Mouse (Mus musculus) heart, embryonic 11.5 days (tissue): ENCODE results near the gene Ankrd39. TPM values are rescaled to one million over a fixed set of nuclear protein-coding genes. Genes with fewer than 3 reads are reported as not detected.

ENCODE experiments used
- ATAC-seq: fragments of 200-750 bp; cut with Nextera tagmentation; replicated peaks from 2 replicates; pipeline ENCODE4 v1.8.0; 2017; ENCODE audit warnings: moderate library complexity; ENCODE audit not compliant: insufficient number of reproducible peaks, low FRiP score, low TSS enrichment
- H3K27ac ChIP-seq: fragments of 300-500 bp; sonication (generic); 2 replicates; pipeline ENCODE4 v1.5.1; 2014; ENCODE audit warnings: mild to moderate bottlenecking, low read depth, low read length
- H3K27me3 ChIP-seq: fragments of 300-500 bp; sonication (generic); 2 replicates; pipeline ENCODE4 v1.6.1; 2014; ENCODE audit warnings: mild to moderate bottlenecking, low read length, mixed read lengths; ENCODE audit not compliant: control insufficient read depth, insufficient read depth
- H3K36me3 ChIP-seq: fragments of 300-500 bp; sonication (generic); 2 replicates; pipeline ENCODE4 v1.6.1; 2014; ENCODE audit warnings: mild to moderate bottlenecking, low read length, moderate library complexity, mixed read lengths; ENCODE audit not compliant: control insufficient read depth, insufficient read depth
- H3K4me1 ChIP-seq: fragments of 300-500 bp; sonication (generic); 2 replicates; pipeline ENCODE4 v1.6.1; 2014; ENCODE audit warnings: low read length; ENCODE audit not compliant: control insufficient read depth, insufficient read depth
- H3K4me2 ChIP-seq: fragments of 300-500 bp; sonication (generic); 2 replicates; pipeline ENCODE4 v1.6.1; 2014; ENCODE audit warnings: mild to moderate bottlenecking, moderate library complexity
- H3K4me3 ChIP-seq: fragments of 300-500 bp; sonication (generic); 2 replicates; pipeline ENCODE4 v1.5.1; 2014; ENCODE audit warnings: low read depth, low read length
- H3K9ac ChIP-seq: fragments of 300-500 bp; sonication (generic); 2 replicates; pipeline ENCODE4 v1.6.1; 2014; ENCODE audit warnings: mild to moderate bottlenecking, low read depth, low read length, moderate library complexity
- H3K9me3 ChIP-seq: fragments of 300-500 bp; sonication (generic); replicated peaks from 2 replicates; pipeline ENCODE4 v1.6.1; 2016; ENCODE audit warnings: low read length; ENCODE audit not compliant: control insufficient read depth
- WGBS: fragments of 180-500 bp; shearing (Covaris S2); extraction: QIAGEN DNeasy Blood & Tissue Kit; methylation state at CpG from one replicate; pipeline ENCODE4 v1.1.7; 2014; ENCODE audit not compliant: insufficient replicate concordance; 5-methylcytosine and 5-hydroxymethylcytosine counted together
- polyA plus RNA-seq: library from polyadenylated mRNA; unstranded; fragments of >200 nt; fragmentation: Nextera tagmentation; extraction: Ambion mirVana; gene quantifications from 2 replicates; pipeline ENCODE4 v1.2.1, GENCODE M21; 2014

Ankrd39 gene
- polyA plus RNA-seq, 1 experiment from 2014 or later: 25.1 TPM

- H3K36me3 ChIP-seq: peaks cover 60% of the 10 kb centered on the region
These were observed 4.7 kb upstream of the Ankrd39 start for GRCm38 (mm10) chr1:36551904-36552303.

GRCm38 (mm10) chr1:36550075-36550863 lies 3.0 kb upstream of the Ankrd39 start:
- H3K27ac ChIP-seq: no peak overlapping the region
- peaks cover 59% of the 10 kb centered on the region for H3K36me3 ChIP-seq
- ATAC-seq: no peak
- H3K4me2 ChIP-seq: no peak overlapping the region
- H3K4me1 ChIP-seq: peaks cover 30% of the 10 kb centered on the region
- WGBS: 74% methylated on average over 20 of the region's 20 CpGs
- H3K9ac ChIP-seq: no peak overlapping the region
- no peaks in the 10 kb centered on the region for H3K9me3 ChIP-seq
- H3K4me3 ChIP-seq: no peak overlapping the region
- H3K27me3 ChIP-seq: no peaks in the 10 kb centered on the region

More at GRCm38 (mm10) chr1:36551904-36552303, 4.7 kb upstream of the Ankrd39 start:
- Histone ChIP-seq H3K27ac (no peak overlapping the region), H3K4me3 (no peak overlapping the region), H3K27me3 (no peaks in the 10 kb centered on the region), H3K4me2 (no peak overlapping the region), H3K9ac (no peak overlapping the region), H3K9me3 (no peaks in the 10 kb centered on the region), H3K4me1 (peaks cover 30% of the 10 kb centered on the region)
- 84% methylated on average over 17 of the region's 17 CpGs for WGBS
- no peak for ATAC-seq

- Histone ChIP-seq H3K36me3 (peaks cover 53% of the 10 kb centered on the region), H3K4me3 (no peak overlapping the region), H3K27me3 (no peaks in the 10 kb centered on the region), H3K4me1 (peaks cover 24% of the 10 kb centered on the region), H3K4me2 (no peak overlapping the region), H3K9me3 (no peaks in the 10 kb centered on the region), H3K27ac (no peak overlapping the region), H3K9ac (no peak overlapping the region)
- WGBS: 81% methylated on average over 18 of the region's 18 CpGs
- ATAC-seq: no peak
These were observed 2.2 kb upstream of the Ankrd39 start for GRCm38 (mm10) chr1:36549491-36549890.

DNA sequence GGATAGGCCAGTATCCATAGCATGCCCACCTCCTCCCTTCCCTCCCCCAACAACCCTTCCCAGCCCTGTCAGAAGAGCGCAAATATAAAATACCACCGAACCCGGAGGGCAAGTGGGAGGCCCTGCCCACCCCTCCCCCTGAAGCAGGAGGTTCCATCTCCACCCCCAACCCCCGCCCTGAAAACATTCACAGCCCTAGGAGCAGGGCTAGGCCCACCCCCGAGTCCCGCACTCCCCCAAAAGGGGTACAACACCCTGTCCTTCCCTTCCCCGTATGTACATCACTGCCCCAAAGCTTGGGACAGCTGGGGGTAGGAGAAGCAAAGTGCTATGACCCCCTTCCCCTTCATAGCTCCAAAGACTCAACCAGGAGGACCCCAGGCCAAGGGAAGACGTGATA lies 1.5 kb upstream of the Ankrd39 start:
- no peaks in the 10 kb centered on the region for H3K9me3 ChIP-seq
- no peaks in the 10 kb centered on the region for H3K27me3 ChIP-seq
- no peak overlapping the region for H3K27ac ChIP-seq
- no peak overlapping the region for H3K9ac ChIP-seq
- WGBS: 56% methylated on average over 8 of the region's 8 CpGs
- peaks cover 48% of the 10 kb centered on the region for H3K36me3 ChIP-seq
- peaks cover 21% of the 10 kb centered on the region for H3K4me1 ChIP-seq
- H3K4me2 ChIP-seq: no peak overlapping the region
- no peak overlapping the region for H3K4me3 ChIP-seq
- ATAC-seq: no peak

DNA sequence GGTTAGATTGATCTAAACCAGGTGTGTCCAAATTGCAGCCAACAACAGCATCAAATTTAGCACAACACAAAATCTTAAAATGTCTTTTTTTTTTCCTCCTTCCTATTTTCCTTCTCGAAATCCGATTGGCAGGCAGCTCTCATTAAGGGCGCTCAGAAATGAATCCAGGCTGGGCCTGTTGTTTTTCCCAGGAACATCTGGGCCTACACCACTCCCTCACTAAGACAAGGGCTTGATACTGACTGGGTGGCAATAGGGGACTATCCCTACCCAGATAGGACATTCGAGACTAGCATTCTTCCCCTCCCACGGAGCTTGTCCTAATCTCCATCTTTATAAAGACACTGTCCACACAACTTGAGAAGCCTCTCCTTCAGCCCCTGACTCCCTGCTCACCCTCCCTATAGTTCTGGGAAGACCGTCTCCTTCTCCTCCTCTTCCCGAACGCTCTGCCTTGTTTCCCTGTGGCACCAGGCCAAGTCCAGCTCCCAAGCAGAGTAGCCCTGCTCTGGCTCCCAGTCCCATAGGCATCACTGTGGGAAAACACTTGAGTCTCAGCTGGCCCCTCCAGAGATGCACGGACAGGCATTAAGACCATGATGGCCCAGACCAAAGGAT lies 845 bp upstream of the Ankrd39 start:
- Histone ChIP-seq H3K4me2 (no peak overlapping the region; the same call in 1 of the 2 replicates), H3K27ac (0 out of 2 replicates have a peak overlapping the region, but pooled peaks have one; percentile 35), H3K9ac (0 out of 2 replicates have a peak overlapping the region, but pooled peaks have one; percentile 0)

GRCm38 (mm10) chr1:36545845-36546600 lies 1.2 kb downstream of the Ankrd39 start:
- ATAC-seq: no peak
- Histone ChIP-seq H3K4me1 (peaks cover 25% of the 10 kb centered on the region), H3K4me2 (peak overlapping the region; percentile 67), H3K36me3 (peaks cover 29% of the 10 kb centered on the region), H3K27me3 (no peaks in the 10 kb centered on the region), H3K9me3 (no peaks in the 10 kb centered on the region), H3K9ac (peak overlapping the region; percentile 77), H3K4me3 (peak overlapping the region; percentile 66), H3K27ac (no peak overlapping the region)
- 62% methylated on average over 19 of the region's 19 CpGs for WGBS

More for the DNA sequence above, 845 bp upstream of the Ankrd39 start:
- Histone ChIP-seq H3K27me3 (no peaks in the 10 kb centered on the region), H3K9me3 (no peaks in the 10 kb centered on the region), H3K4me3 (no peak overlapping the region), H3K36me3 (peaks cover 41% of the 10 kb centered on the region), H3K4me1 (peaks cover 21% of the 10 kb centered on the region)
- WGBS: 36% methylated on average over 9 of the region's 9 CpGs
- ATAC-seq: no peak

GRCm38 (mm10) chr1:36545382-36545781 lies 1.9 kb downstream of the Ankrd39 start:
- no peak overlapping the region for H3K27ac ChIP-seq
- H3K4me3 ChIP-seq: no peak overlapping the region
- H3K4me2 ChIP-seq: no peak overlapping the region

GRCm38 (mm10) chr1:36542925-36543324 lies 4.3 kb downstream of the Ankrd39 start:
- no peak overlapping the region for H3K4me2 ChIP-seq
- no peaks in the 10 kb centered on the region for H3K9me3 ChIP-seq
- H3K4me1 ChIP-seq: peaks cover 22% of the 10 kb centered on the region
- no peak for ATAC-seq
- no peaks in the 10 kb centered on the region for H3K27me3 ChIP-seq
- H3K36me3 ChIP-seq: peaks cover 12% of the 10 kb centered on the region
- no peak overlapping the region for H3K27ac ChIP-seq
- 84% methylated on average over 9 of the region's 9 CpGs for WGBS
- H3K4me3 ChIP-seq: no peak overlapping the region
- no peak overlapping the region for H3K9ac ChIP-seq

More at GRCm38 (mm10) chr1:36545382-36545781, 1.9 kb downstream of the Ankrd39 start:
- H3K9me3 ChIP-seq: no peaks in the 10 kb centered on the region
- no peak for ATAC-seq
- H3K9ac ChIP-seq: no peak overlapping the region
- peaks cover 25% of the 10 kb centered on the region for H3K4me1 ChIP-seq
- H3K27me3 ChIP-seq: no peaks in the 10 kb centered on the region
- WGBS: 61% methylated on average over 2 of the region's 2 CpGs
- peaks cover 27% of the 10 kb centered on the region for H3K36me3 ChIP-seq
